Mouse (Mus musculus): ENCODE results near the gene Tbxas1.

Tbxas1 gene

DNA sequence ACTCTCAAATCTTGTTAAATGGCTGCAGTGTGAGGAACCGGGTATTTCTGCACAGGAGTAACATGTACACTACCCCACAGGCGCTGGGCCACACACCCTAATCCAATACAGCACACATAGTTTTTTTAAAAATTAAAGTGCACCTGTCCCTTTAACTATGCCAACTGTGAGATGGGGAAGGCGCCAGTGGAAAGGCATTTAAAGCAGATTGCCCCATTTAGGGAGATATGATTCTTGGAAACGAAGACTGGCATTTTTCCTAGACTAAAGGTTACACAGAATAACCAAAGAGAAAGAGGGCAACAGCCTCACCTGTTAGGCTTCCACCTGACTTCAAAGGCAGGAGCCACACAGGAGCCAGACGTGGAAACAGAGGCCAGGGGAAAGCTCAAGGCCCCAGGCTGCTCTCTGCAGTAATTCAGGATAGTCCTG lies 21.6 kb upstream of the Tbxas1 start:
- no peak for DNase-seq (ENCODE audit: low read depth, low spot score)

DNA sequence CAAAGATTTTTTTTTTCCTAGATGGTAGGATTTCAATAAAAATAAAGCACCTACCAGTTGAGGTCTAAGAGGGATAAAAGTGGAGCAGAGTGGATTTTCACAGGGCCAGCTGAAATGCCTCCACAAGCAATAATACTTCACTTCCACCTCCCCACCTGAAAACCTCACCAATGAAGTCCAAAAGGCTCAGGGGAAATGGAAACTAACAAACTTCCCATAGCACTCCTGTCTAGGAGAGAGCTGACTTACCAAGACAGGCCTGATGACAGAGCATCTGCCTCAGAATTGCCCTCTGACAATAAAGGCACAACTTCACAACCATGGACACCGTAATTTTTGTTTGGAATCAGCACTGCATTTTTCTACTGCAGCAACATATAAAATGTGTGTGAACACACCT lies 15.4 kb upstream of the Tbxas1 start:
- DNase-seq (ENCODE audit: low read depth, low spot score) = no peak

DNA sequence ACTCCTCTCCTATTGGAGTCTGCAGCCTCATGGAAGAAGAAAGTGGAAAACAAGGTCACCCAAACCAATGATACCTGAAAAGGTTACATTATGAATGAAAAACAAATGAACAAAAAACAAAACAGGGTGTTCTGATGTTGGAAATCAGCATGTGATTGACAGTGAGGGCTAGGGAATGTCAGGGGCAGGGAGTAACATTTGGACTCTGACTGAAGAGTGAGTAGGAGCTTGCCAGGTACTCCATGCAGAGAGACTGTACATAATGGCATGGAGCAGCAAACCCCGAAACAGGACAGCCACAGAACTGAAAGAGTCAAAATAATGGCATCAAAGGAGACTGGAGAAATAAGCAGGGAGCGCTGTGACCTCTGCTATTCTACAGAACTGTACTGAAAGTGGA lies 14.9 kb upstream of the Tbxas1 start:
- no peak for DNase-seq (ENCODE audit: low read depth, low spot score)

DNA sequence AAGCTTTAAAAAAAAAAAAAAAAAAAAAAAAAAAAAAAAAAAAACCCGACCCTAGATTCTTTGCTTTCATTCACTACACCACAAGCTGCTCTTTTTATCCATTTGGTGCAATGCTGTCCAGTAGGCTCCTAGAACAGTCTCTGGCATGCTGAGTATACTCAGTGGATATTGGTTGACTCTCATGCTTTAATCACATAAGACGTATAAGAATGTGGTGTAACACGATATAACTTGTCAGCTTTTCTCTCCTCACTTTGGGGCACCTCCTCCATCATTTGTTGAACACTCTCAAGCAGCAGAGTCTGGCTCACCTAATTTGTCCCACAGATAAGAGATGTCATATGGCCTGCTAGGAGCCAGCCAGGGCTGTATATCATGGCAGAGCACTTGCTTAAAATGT lies 11.6 kb upstream of the Tbxas1 start:
- DNase-seq (ENCODE audit: low read depth, low spot score) = no peak

DNA sequence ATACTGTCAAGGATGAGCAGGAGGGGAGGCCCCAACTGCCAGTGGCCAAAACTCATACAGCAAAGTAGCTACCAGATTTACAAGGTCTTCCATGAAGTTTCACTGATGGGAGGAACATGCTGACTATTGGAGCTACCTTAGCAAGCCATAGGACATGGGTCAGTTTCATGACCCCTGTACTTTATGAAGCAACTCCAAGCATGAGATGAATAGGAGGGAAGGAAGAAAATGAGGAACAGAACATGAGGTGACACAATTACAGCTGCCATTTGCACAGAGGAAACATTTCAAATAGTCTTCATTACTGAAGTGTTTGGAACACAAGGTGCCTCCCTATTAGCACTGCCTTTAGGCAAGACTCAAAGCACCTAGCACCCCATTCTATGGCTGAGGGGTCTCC lies 9.4 kb upstream of the Tbxas1 start:
- DNase-seq (ENCODE audit: low read depth, low spot score) = no peak

DNA sequence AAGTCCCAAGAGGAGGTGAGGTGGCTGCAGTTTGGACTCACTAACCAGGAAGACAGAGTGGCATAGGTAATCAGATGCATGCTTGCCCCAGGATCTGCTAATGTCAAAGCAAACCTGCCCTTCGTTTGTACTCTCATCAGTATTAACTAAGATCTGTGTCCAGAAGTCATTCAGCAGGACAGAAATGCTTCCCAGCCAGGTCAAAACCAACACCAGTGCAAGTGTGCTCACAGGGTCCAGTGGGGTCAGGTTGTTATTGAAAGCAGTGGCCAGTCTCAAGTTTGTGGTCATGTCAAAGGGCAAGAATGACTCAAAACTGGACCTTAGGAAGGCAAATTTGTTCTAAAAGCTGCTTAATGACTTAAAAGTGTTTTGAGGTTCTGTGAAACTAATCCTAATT lies 8.8 kb upstream of the Tbxas1 start:
- no peak for DNase-seq (ENCODE audit: low read depth, low spot score)

DNA sequence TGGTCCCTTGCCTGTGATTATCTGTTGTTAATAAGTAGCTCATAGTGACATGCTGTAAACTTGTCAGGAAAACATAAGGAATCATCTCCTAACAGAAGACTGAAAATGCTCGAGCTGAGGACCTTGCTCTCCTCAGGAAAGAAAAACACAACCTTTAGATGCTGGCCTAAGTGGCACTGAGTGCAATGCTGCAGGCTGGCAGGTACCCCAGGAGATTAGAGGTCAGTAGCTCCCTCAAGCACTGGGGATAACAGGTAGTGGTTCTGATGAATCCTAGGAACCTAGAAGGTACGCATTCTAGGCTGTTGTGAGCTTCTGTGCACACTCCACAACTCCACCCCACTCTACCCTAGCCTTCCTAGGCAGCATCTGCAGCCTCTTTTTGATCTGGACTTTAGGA lies 8.4 kb upstream of the Tbxas1 start:
- DNase-seq (ENCODE audit: low read depth, low spot score) = no peak

DNA sequence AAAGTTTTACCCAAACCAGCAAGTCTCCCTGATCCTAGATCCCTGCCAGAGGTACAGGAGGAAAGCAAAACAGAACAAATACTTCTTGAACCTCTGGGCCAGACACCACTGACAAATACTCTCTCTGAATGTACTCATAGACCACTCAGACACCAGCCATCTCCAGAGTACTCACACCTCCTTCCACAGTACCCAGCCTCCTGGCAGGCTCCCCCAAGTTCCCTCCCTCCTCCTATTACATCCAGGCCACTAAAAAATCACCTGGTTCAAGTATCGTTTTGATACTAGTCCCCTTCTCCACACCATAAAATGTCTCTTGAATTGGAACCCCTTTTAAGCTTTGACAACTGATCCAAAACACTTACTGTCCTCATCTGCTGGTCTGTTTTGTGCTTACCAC lies 7.9 kb upstream of the Tbxas1 start:
- DNase-seq (ENCODE audit: low read depth, low spot score) = no peak

DNA sequence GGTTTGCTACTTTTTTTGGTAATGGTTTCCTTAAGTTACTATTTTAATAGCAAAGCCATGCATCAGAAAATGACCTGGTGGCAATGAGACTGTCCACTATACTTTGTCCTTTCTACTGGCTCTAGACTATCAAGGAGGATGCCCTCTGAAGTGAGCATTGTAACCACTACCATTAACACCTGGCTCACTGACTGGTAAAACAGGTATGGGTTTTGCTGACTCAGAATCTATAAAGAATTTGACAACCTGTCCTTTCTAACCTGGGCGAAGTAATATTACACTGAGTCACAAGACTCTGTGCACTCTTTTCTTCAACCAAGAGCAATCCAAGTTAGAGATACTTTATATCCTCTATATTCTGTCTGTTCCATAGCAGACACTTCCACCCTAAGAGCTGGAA lies 6.2 kb upstream of the Tbxas1 start:
- no peak for DNase-seq (ENCODE audit: low read depth, low spot score)

DNA sequence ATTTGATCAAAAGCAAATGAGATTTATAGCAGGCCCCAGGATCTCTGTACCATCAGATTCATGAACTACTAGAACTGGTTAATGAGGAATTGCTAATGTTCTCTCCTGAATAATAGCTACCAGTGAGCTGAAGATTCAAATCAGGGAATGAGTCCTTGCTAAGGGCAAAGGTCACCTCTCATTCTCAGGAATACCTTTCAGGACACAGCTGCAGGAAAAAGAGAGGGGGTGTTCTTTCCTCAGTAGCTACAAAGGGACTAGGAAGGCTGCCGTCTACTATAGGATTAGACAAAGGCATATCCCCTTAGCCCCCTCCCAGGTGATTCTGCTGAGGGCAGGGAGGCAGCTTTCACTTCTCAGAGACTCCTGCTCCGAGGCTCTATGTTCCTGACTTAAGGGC lies 5.1 kb upstream of the Tbxas1 start:
- DNase-seq (ENCODE audit: low read depth, low spot score) = no peak

DNA sequence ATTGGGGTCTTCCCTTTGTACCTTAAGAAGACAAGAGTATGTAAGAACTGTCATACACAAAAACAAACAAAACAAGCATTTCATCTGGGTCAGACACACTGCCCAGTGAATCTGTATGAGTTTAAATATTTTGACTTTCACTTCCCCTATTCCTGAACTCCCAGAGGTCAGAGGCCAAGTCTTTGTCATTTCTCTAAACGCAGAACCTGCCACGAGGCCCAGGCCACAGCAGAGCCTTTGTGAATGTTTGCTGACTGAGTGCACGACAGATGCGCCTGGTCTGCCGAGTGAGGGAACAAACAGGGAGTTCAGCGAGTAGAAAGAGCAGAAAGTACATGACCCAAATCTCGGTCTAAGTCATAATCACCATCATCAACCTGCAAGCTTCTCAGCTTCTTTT lies 4.2 kb upstream of the Tbxas1 start:
- DNase-seq (ENCODE audit: low read depth, low spot score) = no peak

DNA sequence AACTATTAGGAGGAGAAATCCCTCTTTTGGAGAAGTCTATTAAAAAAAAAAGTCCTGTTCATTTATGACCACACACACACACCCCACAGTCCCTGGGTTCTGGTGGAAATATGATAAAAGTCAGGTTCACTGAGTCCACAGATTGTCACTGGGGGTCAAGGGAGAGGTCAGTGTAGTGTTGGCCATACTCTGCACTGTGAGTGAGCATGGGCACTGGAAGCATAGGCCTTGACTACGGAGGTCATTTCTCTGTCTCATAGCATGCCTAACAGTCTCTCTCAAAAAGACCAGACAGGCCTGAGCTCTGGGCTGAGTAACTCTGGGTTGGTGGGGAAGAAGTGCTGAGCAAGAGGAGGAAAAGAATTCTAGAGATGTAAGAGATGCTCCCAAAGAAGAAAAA lies 1.9 kb upstream of the Tbxas1 start:
- DNase-seq (ENCODE audit: low read depth, low spot score) = no peak

DNA sequence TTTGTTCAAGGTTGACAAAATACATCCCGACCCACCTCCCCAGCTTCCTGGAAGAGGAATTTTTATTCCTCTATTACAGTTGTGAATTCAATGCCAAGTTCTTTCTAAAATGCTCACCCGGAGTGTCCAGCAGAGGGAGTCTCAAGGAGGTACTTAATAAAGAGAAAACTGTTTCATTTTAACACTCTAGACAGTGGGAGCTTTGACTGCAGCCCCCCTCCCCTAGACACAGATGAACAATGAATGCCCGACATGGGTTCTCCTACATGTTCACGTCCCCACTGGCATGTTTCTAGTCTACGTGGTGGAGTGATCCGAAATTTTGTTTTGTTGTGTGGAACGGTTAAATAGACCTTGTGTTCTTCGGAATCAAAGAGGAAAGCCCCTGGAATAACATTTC lies 1.2 kb upstream of the Tbxas1 start:
- DNase-seq (ENCODE audit: low read depth, low spot score) = peak; percentile 74

DNA sequence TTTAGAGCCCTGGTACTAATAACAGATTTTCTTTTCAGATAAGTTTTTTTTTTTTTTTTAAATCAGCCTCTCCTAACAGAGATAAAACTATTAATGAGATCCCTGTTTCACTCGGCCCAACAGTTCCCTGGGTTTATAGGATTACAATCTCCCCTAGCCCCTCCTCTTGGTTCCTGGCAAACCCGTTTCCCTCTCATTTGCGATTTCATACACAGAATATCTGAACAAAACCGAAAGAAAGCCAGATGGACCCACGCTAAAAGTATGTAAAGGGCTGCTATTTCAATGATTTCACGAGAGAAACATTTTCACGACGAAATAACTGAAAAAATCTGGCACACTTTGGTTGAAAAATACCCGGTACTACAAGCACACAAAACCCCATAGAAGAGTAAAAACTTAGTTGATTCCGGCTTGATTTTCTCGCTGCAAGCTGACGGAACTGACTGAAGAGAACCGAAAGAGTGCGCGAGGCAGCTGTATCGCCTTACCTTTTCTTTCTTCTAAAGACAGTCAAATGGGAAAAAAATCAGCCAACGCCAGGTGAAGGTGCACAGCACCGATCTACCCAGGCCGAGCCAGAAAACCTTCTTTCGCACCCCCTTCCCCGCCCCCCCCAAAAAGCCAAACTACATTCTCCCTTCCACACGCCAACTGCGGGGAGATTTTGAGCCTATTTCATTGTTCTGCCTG lies 493 bp upstream of the Tbxas1 start:
- peak; percentile 69 for DNase-seq (ENCODE audit: low read depth, low spot score)

DNA sequence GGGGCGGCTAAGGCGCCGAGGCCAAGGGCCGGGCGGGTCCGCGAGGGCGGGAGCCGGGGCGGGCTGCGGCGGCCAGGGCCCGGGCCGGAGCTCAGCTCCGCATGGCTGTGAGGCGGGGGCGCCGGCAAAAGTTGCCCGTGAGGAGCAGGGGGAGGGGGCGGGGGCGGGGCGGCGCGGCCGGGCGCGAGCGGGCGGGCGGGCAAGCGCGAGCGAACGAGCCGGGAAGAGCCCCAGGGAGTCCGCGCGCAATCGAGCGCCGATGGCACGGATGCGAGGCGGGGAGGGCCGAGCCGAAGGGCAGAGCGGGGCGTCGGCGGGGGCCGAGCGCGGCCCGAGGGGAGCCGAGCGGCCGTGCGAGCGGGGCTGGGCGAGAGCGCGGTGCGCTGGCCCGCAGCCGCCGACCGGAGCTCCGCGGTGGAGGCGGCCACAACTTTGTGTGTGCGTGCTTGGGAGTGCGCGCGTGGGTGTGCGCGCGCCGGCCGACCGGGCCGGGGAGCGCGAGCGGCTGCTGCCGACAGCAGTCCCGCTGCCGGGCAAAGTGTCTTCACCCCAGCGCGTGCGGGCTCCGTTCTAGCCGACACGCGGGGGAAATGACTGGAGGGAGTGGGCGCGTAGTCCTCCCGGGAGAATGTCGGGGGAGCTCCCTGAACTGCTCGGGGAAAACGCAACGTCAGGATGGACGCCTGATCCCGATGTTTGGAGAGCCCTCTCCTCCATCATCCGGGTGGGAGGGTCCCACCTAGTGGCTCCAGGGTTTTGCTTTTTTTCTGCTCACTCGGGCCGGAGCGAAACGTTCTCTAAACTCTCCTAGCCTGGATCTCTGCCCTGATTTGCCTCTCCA lies 1.1 kb downstream of the Tbxas1 start, which contains the start of gene Hipk2:
Gene Hipk2, minus strand, starts transcription at position 95 of the 841 bp plus-strand sequence.
- peak; percentile 89 for DNase-seq (ENCODE audit: low read depth, low spot score)

DNA sequence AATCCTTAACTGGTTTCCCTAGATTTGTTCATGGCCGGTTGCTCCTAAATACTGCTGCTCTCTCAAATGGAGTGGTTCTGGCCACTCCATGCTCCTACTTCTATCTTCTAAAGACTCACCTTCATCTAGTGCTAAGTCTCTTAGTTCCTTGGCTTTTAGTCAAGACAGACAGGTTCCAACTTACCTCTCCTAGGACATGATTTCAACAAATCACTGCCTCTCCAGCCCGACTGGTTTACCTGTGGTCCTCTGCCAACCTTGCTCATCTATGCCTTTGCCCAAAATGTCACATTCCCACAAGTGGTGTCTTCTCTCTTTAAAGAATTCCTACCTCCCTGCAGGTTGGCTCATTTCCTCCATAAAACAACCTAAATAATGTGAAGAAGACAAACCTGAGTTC lies 2.5 kb downstream of the Tbxas1 start:
- no peak for DNase-seq (ENCODE audit: low read depth, low spot score)

DNA sequence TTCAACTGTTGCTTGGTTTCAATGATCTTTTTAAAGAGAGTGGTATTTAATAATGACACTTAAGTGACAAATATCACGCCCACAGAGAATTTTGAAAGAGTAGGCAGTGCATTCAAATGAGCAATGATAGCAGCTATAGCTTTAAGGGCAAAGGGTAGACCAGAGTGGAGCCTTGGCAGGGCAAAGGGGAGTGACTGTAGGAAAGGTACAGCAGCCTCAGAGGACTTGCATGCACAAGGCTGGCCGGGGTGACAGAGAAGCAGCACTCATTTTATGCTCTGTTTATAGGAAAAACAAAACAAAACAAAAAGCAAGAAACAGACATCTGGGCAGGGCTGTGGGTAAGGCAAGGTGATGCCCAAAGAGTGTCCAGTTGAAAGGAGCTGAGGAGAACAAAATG lies 6.3 kb downstream of the Tbxas1 start:
- no peak for DNase-seq (ENCODE audit: low read depth, low spot score)

DNA sequence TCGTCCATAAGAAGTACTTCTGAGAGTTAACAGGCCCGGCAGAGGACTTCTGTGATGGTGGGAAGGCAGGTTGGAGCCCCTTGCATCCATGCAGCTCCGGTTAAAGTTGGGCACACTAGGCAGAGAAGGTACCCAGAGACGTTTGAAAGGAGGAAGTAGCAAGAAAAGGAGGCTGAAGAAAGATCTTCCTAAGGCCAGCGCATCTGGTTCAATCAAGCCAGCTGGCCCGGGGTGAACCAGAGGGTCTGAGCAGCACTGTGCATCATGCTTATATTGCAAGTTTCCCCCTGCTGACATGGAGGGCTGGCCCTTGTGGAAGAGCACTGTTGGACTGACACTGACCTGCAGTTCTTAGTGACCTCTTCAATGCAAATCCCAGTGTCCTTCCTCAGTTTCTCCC lies 6.8 kb downstream of the Tbxas1 start:
- DNase-seq (ENCODE audit: low read depth, low spot score) = no peak

DNA sequence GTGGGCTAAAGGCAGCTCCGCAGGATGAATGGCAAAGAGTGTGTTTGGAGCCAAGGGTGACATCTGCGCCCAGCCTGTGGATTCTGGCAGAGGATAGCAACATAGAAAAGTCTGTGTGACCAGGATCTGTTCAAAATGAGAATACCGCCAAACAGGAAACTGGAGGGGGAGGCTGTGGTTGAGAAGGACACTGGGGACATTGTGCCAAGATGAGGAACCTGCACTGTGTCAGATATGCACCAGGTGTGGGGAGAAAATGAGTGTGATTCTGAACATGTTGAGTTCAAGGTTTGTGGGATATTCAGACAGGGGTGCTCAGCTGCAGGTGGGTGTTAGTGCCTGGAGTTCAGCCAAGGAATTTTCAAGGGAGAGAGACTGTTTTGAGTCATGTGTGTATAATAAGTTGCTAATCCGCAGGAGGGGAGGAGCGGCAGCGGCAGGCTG lies 7.5 kb downstream of the Tbxas1 start:
- DNase-seq (ENCODE audit: low read depth, low spot score) = no peak

DNA sequence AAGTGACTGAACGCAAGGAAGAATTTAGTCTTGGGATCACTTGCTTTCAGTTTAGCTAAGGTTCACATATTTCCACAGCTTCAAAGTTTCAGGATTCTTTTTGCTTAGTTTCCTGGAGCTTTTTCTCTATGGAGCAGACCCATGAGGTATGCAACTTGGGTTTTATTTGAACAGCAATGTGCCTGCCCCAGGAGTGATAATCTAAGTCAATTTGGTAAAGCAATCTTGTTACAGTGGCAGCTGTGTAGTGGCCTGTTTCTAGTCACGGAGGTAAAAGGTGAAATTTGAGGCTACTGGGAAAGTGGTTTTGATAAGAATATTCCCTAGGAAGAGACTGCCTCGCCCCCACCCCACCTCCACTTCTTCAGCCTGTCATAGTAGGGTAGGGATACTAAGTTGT lies 9.3 kb downstream of the Tbxas1 start:
- no peak for DNase-seq (ENCODE audit: low read depth, low spot score)

DNA sequence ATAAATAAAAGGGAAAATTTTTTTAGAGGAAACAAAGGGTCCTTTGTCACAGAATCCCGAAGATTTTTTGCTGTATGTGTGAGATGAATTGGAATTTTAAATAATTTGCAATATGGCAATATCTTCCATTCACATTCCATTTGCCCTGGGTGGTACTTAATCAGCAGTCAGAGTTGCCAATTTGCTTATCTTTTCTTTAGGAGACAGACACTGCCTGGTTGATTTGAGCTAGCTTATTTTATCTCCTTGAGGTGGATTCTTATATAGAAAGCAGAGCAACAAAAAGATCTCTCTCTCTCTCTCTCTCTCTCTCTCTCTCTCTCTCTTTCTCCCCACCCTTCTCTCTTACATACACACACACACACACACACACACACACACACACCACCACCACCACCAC lies 9.9 kb downstream of the Tbxas1 start:
- DNase-seq (ENCODE audit: low read depth, low spot score) = no peak

DNA sequence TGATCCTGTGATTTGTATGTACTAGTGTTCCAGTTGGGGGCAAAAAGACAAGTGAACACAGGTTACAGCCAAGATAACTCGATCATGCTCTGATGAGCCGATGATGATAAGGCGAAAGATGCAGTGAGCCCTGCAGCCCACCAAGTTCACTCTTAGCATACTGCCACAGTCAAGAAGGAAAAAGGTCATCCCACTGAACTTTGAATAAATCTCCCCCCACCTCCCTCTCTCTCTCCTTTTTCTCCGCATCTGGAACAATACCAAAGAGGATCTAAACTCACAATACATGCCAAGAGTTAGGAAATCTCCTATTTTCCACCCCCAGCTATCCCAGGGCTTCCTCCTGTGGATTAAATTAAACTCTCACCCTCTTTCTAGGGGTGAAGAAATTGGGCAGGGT lies 12.2 kb downstream of the Tbxas1 start:
- DNase-seq (ENCODE audit: low read depth, low spot score) = no peak

DNA sequence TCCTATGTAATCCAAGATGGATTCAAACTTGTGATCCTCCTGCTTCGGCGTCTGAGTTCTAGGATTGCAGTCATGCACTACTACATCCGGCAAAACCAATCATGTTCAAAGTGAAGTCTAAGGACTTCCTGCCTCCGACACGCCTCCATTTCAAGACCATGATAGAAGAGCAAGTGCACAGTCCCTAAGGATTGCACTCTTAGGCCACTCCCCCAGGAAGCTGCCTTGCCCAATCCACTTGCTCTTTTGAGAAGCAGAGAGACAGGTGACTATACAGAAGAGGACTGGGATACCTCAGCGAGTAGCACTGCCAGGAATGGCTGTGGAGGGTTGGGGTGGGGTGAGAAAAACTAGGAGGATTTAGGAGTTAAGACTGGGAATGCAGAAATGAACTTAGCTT lies 14.0 kb downstream of the Tbxas1 start:
- no peak for DNase-seq (ENCODE audit: low read depth, low spot score)
